In genomic region chr9:32697291-32698110, GRCm38 (mm10) we compare ENCODE assay signal across 8 mouse cellular contexts.
DNase-seq lines count a peak whose midpoint lies in the region; ATAC-seq and TF ChIP-seq lines count a peak whose summit lies in the region.

No protein-coding gene starts in this region.

- no peak for DNase-seq in gastrocnemius, adult 2 months
- no peak for DNase-seq in gastrocnemius, adult 18-20 months (ENCODE audit: low spot score)
- DNase-seq in 3T3-L1 (ENCODE audit: low read depth, low spot score) = peak; percentile 26
- no peak for DNase-seq in forebrain, postnatal 0 days
- no peak for DNase-seq in cerebellum, adult 8-10 months
- DNase-seq in left cerebral cortex, adult 8-10 months (ENCODE audit: low spot score in 2 of 2) = no peak
- DNase-seq in cerebellum, adult 11-12 months = no peak

- peaks cover 47% of the 10 kb centered on the region for H3K27me3 ChIP-seq in forebrain, postnatal 0 days (ENCODE audit: insufficient read depth, low read length)
- H3K27me3 ChIP-seq in liver, embryonic 15.5 days = peaks cover 35% of the 10 kb centered on the region

- no peak for TF ChIP-seq CTCF in gastrocnemius, adult 2 months (IDR thresholded peaks at IDR 0.05)
- no peak for TF ChIP-seq CTCF in forebrain, postnatal 0 days (IDR thresholded peaks at IDR 0.05; ENCODE audit: low read depth)

- no peak for ATAC-seq in forebrain, postnatal 0 days
- no peak for ATAC-seq in liver, embryonic 15.5 days (ENCODE audit: insufficient read depth)

- WGBS in forebrain, postnatal 0 days = 67% methylated on average over 9 of the region's 9 CpGs
- 59% methylated on average over 9 of the region's 9 CpGs for WGBS in liver, embryonic 15.5 days (ENCODE audit: insufficient replicate concordance)

- intact Hi-C loops in gastrocnemius, adult 2 months (cut with DNase I) = loop anchor here (5.0 kb wide), 1 partner anchor 240 kb away; no protein-coding TSS in a partner anchor

- no peaks in the 10 kb centered on the region for H3K9me3 ChIP-seq in forebrain, postnatal 0 days (ENCODE audit: low read length)
- H3K9me3 ChIP-seq in liver, embryonic 15.5 days (replicated peaks) = no peaks in the 10 kb centered on the region

- H3K9ac ChIP-seq in forebrain, postnatal 0 days = no peak overlapping the region
- H3K9ac ChIP-seq in liver, embryonic 15.5 days = no peak overlapping the region

- peak overlapping the region; percentile 95 for H3K4me3 ChIP-seq in gastrocnemius, adult 2 months
- peak overlapping the region; percentile 72 for H3K4me3 ChIP-seq in forebrain, postnatal 0 days (ENCODE audit: low read depth, low read length)
- H3K4me3 ChIP-seq in liver, embryonic 15.5 days (replicated peaks) = peak overlapping the region; percentile 71

- no peaks in the 10 kb centered on the region for H3K36me3 ChIP-seq in forebrain, postnatal 0 days (ENCODE audit: insufficient read depth)
- no peaks in the 10 kb centered on the region for H3K36me3 ChIP-seq in liver, embryonic 15.5 days (replicated peaks)

- 0 out of 2 replicates have a peak, but pooled peaks cover 3% of the 10 kb centered on the region for H3K4me1 ChIP-seq in forebrain, postnatal 0 days (ENCODE audit: insufficient read depth)
- H3K4me1 ChIP-seq in liver, embryonic 15.5 days (replicated peaks) = peaks cover 22% of the 10 kb centered on the region

- peak overlapping the region; percentile 94 for H3K4me2 ChIP-seq in forebrain, postnatal 0 days (ENCODE audit: low read depth)
- peak overlapping the region; percentile 94; the same call in 1 of the 2 replicates for H3K4me2 ChIP-seq in liver, embryonic 15.5 days

- H3K27ac ChIP-seq in gastrocnemius, adult 2 months = peak overlapping the region; percentile 96
- no peak overlapping the region for H3K27ac ChIP-seq in forebrain, postnatal 0 days (ENCODE audit: low read depth, low read length)
- no peak overlapping the region for H3K27ac ChIP-seq in liver, embryonic 15.5 days (replicated peaks)
